Mouse (Mus musculus) bone marrow macrophage, adult 2 months (primary cell): ENCODE measurements at regions not wholly inside any gene's neighbourhood (a gene's known extent, or its start where the extent isn't known, plus 50 kb on each side); places are given as distances from the start of the nearest gene placed in this dataset.

ENCODE experiments used
- H3K27ac ChIP-seq: 2 replicates; pipeline ENCODE4 v1.5.1; 2012; ENCODE audit warnings: low read depth, low read length; ENCODE audit not compliant: insufficient read depth
- H3K4me1 ChIP-seq: 2 replicates; pipeline ENCODE4 v1.6.1; 2012; ENCODE audit warnings: low read length; ENCODE audit not compliant: control insufficient read depth, insufficient read depth
- H3K4me3 ChIP-seq: 2 replicates; pipeline ENCODE4 v1.5.1; 2012; ENCODE audit warnings: mild to moderate bottlenecking, low read length, moderate library complexity; ENCODE audit not compliant: insufficient read depth
- CTCF ChIP-seq: IDR thresholded peaks from 2 replicates; pipeline ENCODE4 v1.5.1; 2012; ENCODE audit warnings: low read depth, mild to moderate bottlenecking, low read length, moderate library complexity
- POLR2A ChIP-seq: IDR thresholded peaks from 2 replicates; pipeline ENCODE4 v1.6.1; 2012; ENCODE audit warnings: mild to moderate bottlenecking, low read depth, low read length, borderline replicate concordance

DNA sequence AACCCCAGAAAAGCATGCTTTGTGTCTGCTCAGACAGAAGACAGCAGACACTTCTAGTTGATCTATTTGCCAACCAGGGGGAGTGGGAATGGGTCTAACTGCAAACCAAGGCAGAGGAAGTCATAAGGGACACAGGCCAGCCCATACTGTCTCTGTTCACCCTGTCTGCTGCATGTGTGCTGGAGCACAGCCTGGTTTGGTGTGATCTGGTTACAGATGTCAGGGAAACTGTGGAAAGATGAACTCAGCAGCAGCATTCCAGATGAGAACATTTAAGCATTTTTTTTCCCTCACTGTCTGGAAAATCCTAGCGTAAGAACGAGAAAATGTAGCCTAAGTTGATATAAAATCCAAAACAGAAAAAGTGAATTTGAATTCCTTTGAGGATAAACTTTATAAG lies 336.2 kb downstream of the Ptprc start:
- no peaks in the 10 kb centered on the region for H3K4me1 ChIP-seq
- H3K27ac ChIP-seq, result no peak overlapping the region
- no peak overlapping the region for H3K4me3 ChIP-seq
- TF ChIP-seq POLR2A (no peak), CTCF (no peak)

DNA sequence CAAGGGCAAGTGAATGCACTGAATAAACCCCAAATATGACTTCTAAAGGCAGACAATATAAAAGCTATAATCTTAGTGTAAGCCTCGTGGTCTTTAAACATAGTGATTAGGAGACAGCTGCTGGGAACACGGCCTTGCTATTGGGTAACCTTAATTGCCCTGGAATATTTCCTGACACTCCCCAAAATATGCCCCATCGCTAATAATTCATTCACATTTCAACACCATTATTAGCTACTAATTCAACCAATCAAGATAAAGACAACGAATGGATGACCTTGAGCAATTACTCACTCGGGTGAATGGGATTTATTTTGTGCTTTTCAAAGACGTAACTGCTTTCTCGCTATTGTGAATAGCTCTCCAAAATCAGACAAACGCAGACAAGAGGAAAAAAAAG lies 337.2 kb downstream of the Ptprc start:
- Histone ChIP-seq H3K4me1 (no peaks in the 10 kb centered on the region), H3K4me3 (no peak overlapping the region), H3K27ac (no peak overlapping the region)
- TF ChIP-seq POLR2A (no peak), CTCF (no peak)

DNA sequence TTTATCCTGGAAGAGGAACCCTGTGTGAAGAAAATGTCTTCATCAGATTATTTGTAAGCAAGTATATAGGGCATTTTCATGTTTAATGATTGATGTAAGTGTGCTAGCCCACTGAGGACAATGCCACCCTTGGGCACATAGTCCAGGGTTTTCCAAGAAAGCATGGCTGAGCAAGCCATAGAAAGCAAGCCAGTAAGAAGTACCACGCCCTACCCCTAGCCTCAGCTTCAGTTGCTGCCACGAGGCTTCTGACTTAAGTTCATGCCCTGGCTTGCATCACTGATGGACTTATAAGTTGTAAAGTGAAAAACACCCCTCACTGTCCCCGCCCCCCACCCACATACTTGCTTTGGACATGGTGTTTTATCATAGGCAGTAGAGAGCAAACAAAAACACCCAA lies 342.0 kb downstream of the Ptprc start:
- Histone ChIP-seq H3K4me1 (no peaks in the 10 kb centered on the region), H3K4me3 (no peak overlapping the region), H3K27ac (no peak overlapping the region)
- TF ChIP-seq CTCF (no peak), POLR2A (no peak)

DNA sequence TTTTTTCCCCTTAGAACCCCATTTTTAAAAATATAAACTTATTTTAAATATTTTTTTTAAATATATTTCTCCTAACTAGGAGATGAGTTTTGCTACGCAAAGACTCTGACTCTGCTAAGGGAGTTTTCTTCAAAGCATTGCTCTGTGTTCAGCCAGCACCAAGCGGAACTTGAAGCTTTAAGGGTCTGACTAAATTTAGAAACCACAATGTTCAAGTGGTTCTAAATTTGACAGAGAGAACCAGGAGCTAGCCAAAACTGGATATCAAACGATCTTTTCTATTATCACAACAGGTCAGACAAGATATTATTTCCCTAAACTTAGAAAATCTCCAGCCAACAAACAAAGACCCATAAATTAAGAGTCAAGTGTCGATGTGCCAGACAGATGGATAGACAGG lies 344.2 kb downstream of the Ptprc start:
- no peak overlapping the region for H3K4me3 ChIP-seq
- H3K4me1 ChIP-seq, result no peaks in the 10 kb centered on the region
- TF ChIP-seq CTCF, result no peak
- TF ChIP-seq POLR2A, result no peak
- H3K27ac ChIP-seq, result no peak overlapping the region

DNA sequence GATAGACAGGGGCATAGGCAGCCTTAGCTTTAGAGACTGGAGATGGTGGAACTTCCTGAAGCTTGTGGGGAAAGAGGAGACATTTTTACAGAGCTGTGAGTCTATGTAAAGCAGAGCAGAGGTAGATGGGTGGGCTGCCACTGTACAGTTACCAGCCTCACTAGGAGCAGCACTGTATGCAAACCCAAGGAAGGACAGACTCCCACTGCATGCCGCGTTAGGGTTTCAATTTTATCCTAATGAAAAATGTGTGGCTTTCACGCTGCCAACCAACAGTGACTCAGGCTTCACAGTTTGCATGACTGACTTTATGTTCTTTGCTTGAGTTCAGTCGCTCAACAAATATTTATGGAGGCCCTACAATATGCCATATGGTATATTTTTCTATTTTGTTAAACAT lies 348.1 kb downstream of the Ptprc start:
- TF ChIP-seq CTCF (no peak), POLR2A (no peak)
- Histone ChIP-seq H3K27ac (no peak overlapping the region), H3K4me1 (no peaks in the 10 kb centered on the region), H3K4me3 (no peak overlapping the region)

DNA sequence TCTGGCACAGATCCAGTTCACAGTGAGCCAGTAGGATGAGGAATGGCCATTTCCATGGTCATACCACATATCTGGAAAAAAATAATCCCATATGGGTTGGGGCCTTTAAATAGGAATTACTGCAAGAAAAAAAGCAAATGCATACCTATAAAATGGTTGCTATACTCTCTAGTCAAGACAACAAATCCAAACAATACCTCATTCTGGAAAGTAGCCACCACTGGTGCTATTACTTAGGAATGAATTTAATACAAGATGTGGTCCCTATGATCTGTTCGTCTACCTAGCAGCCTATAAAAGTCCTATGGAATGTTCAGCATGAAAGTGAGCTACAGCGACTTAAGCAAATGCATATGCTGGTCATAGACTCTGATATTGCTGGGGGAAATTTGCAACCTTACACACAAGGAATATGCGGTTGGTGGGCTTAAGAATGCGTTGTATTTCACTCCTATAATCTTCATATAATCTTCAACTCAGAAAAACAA lies 360.1 kb downstream of the Ptprc start:
- H3K4me1 ChIP-seq, result no peaks in the 10 kb centered on the region
- no peak for TF ChIP-seq POLR2A
- TF ChIP-seq CTCF, result no peak
- H3K4me3 ChIP-seq, result no peak overlapping the region
- no peak overlapping the region for H3K27ac ChIP-seq

DNA sequence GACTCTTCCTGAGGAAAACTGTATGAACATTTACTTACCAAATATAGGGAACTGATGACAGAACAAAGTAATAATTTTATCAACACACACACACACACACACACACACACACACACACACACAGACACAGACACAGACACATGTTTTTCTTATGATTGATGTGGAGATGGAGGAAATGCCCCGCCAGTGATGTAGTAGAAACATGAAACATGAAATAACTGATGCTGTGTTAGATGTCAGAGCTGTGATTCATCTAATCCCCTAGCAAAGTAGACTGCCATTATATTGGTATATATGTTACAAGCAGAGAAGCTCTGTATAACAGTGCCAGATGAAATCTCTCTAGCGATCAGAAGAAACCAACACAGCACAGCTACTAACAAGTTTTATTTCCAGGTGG lies 361.0 kb downstream of the Ptprc start:
- H3K27ac ChIP-seq, result no peak overlapping the region

DNA sequence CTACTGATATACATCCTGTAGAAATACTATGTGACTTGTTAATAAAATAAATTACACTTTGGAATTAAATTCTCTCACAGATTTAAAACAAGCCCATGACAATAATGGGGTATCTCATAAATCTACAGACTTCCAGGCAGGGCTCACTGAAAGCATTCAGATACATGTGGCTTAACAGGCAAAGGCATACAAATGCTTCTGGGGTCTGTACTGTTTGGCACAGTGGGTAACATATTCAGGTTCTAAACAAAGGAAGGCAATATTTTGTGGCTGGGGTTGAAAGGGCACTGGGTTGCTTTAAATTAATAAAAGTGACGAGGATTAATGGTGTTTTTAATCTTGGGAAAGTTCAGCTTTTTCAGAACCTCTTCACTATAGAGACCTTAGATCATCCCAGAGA lies 361.8 kb downstream of the Ptprc start:
- no peak overlapping the region for H3K27ac ChIP-seq
- no peak for TF ChIP-seq CTCF
- no peak for TF ChIP-seq POLR2A
- H3K4me1 ChIP-seq, result no peaks in the 10 kb centered on the region
- H3K4me3 ChIP-seq, result no peak overlapping the region

More for the DNA sequence above, 361.0 kb downstream of the Ptprc start:
- no peak overlapping the region for H3K4me3 ChIP-seq
- no peaks in the 10 kb centered on the region for H3K4me1 ChIP-seq
- TF ChIP-seq CTCF (no peak), POLR2A (no peak)

DNA sequence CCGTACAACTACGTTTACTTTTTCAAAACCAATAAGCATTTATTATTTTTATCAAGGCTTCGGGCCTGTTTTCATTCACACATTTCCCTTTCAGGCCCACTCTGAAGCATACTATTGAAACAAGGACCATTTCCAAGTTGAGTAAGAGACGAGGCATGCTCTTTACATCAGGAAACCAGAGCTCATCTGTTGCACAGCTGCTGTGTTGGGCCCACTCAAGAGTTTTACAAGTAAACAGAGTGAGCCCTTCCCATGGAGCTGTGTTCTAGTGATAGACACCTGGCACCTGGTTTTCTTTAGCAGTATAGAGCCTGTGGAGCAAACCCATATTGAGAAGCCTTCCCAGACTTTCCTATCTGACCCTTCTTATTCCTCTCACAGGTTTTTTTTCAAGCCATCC lies 363.5 kb downstream of the Ptprc start:
- TF ChIP-seq CTCF, result no peak
- no peak for TF ChIP-seq POLR2A
- Histone ChIP-seq H3K4me3 (no peak overlapping the region), H3K4me1 (no peaks in the 10 kb centered on the region), H3K27ac (no peak overlapping the region)

DNA sequence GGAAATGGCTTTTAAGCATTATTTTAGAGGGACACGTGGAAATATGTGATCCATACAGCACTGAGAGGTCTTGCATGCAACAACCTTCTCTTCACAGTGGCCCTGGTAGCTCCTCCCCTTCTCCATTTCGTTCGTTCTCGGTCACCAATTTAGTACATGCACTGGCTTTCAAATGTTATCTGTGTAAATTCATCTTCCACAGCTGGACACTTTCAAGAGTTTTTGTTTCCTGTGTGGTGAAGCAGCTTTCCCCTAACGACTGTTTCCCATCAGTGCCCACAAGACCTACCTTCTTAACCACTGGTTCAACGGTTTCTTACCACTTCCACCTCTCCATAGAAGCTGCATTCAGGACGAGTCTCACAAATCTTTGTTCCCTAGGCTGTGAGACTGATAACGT lies 368.8 kb downstream of the Ptprc start:
- H3K4me1 ChIP-seq, result no peaks in the 10 kb centered on the region
- TF ChIP-seq POLR2A (no peak), CTCF (no peak)
- no peak overlapping the region for H3K27ac ChIP-seq
- no peak overlapping the region for H3K4me3 ChIP-seq

DNA sequence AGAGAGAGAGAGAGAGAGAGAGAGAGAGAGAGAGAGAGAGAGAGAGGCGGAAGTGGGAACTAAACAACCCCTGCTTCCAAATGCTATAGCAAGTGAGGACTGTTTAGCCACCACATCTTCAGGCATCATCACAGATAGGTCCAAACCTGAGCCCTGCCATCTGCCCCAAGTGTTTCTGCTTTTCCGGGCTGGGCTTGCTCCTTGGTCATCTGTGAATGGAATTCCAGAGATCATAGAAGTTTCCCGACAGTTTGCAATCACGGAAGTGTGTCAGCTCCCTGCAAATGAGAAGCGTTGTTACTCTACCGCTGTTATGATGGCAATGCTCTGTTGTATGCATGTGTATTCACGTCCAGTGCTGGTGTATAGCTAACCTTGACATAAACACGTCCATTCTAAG lies 369.3 kb downstream of the Ptprc start:
- Histone ChIP-seq H3K4me1 (no peaks in the 10 kb centered on the region), H3K27ac (no peak overlapping the region), H3K4me3 (no peak overlapping the region)
- TF ChIP-seq POLR2A, result no peak
- no peak for TF ChIP-seq CTCF

DNA sequence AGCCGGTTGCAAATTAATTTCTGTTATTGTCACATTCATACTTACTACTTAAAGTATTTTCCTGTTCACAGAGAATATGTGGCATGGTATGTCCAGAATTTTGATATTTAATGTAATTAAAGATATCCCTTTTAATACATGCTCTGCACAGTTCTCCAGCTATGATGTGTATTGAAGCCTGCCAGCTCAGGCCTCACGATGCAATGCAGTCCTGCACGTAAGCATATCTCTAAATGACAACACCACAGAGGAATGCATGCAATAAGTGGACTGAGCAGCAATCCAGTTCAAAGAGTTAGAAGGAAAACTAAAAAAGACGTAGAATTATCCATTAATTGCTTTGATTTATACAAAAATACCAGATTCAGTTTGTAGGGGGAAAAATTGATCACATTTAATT lies 373.4 kb downstream of the Ptprc start:
- Histone ChIP-seq H3K27ac (no peak overlapping the region), H3K4me3 (no peak overlapping the region), H3K4me1 (no peaks in the 10 kb centered on the region)
- TF ChIP-seq CTCF, result no peak
- TF ChIP-seq POLR2A, result no peak
